Mouse (Mus musculus) stomach, postnatal 0 days (tissue): ENCODE measurements around the gene Ankrd10.

ENCODE experiments used
- CTCF ChIP-seq: IDR thresholded peaks from 2 replicates; pipeline ENCODE4 v1.5.1; 2016; ENCODE audit warnings: antibody characterized with exemption, low read depth, mild to moderate bottlenecking, moderate library complexity
- EP300 ChIP-seq: optimal IDR thresholded peaks from 2 replicates; pipeline ENCODE3; 2016; ENCODE audit warnings: antibody characterized with exemption

GRCm38 (mm10) chr8:11618063-11618462, 17.5 kb downstream of the Ankrd10 start:
- TF ChIP-seq CTCF = no peak
- no peak for TF ChIP-seq EP300
